Mouse (Mus musculus): ENCODE measurements around the gene Pfn4. TPM values are rescaled to one million over a fixed set of nuclear protein-coding genes. Genes with fewer than 3 reads are reported as not detected.

The Pfn4 gene
- polyA plus RNA-seq, 2 experiments = 2.4 to 4.8 TPM

GRCm38 (mm10) chr12:4816680-4817360 lies 48.0 kb downstream of the Pfn4 start:
- peak overlapping the region; percentile 87 for H3K4me2 ChIP-seq (replicated peaks; ENCODE audit: low read depth, low read length, severe bottlenecking)
- no peak for TF ChIP-seq POLR2A (IDR thresholded peaks at IDR 0.05; ENCODE audit: borderline replicate concordance, extremely low read depth, insufficient read depth, insufficient read length)
- H3K27me3 ChIP-seq (ENCODE audit: control insufficient read depth, insufficient read depth, low read length) = no peaks in the 10 kb centered on the region
- peak overlapping the region; percentile 91 for H3K4me3 ChIP-seq (replicated peaks; ENCODE audit: low read length)
- ATAC-seq (ENCODE audit: low FRiP score, low read depth) (peak; percentile 78), DNase-seq (ENCODE audit: low spot score) (peak; percentile 27)
- peak overlapping the region; percentile 70 for H3K9ac ChIP-seq (ENCODE audit: low read depth, low read length, severe bottlenecking)
- 9% methylated on average over 24 of the region's 24 CpGs for WGBS
- peak overlapping the region; percentile 88 for H3K27ac ChIP-seq (replicated peaks; ENCODE audit: low read depth, low read length)
- H3K36me3 ChIP-seq (ENCODE audit: control insufficient read depth, insufficient read depth, low read length) = peaks cover 17% of the 10 kb centered on the region
- H3K4me1 ChIP-seq (ENCODE audit: control insufficient read depth, insufficient read depth, low read length) = peaks cover 15% of the 10 kb centered on the region
- no peaks in the 10 kb centered on the region for H3K9me3 ChIP-seq (ENCODE audit: control insufficient read depth, low read length)

GRCm38 (mm10) chr12:4817361-4818101 lies 48.7 kb downstream of the Pfn4 start, which contains the start of gene Sf3b6:
Gene Sf3b6, plus strand, starts transcription at chr12:4817544.
- H3K27ac ChIP-seq (replicated peaks; ENCODE audit: low read depth, low read length) = peak within 1 kb of the TSS; percentile 88
- peak within 1 kb of the TSS; percentile 91 for H3K4me3 ChIP-seq (replicated peaks; ENCODE audit: low read length)
- H3K4me1 ChIP-seq (ENCODE audit: control insufficient read depth, insufficient read depth, low read length) = peaks cover 15% of the 10 kb centered on the region
- H3K4me2 ChIP-seq (replicated peaks; ENCODE audit: low read depth, low read length, severe bottlenecking) = peak within 1 kb of the TSS; percentile 87
- H3K36me3 ChIP-seq (ENCODE audit: control insufficient read depth, insufficient read depth, low read length) = peaks cover 24% of the 10 kb centered on the region
- DNase-seq (ENCODE audit: low spot score) (peak; percentile 98), ATAC-seq (ENCODE audit: low FRiP score, low read depth) (peak; percentile 99)
- TF ChIP-seq POLR2A (IDR thresholded peaks at IDR 0.05; ENCODE audit: borderline replicate concordance, extremely low read depth, insufficient read depth, insufficient read length) = peak; percentile 83; the same call in 1 of the 2 replicates
- H3K9ac ChIP-seq (ENCODE audit: low read depth, low read length, severe bottlenecking) = peak within 1 kb of the TSS; percentile 70
- H3K27me3 ChIP-seq (ENCODE audit: control insufficient read depth, insufficient read depth, low read length) = no peaks in the 10 kb centered on the region
- under 1% methylated on average over 45 of the region's 49 CpGs for WGBS
- H3K9me3 ChIP-seq (ENCODE audit: control insufficient read depth, low read length) = no peaks in the 10 kb centered on the region

- 82% methylated on average over 3 of the region's 3 CpGs for WGBS
- Histone ChIP-seq H3K4me1 (ENCODE audit: control insufficient read depth, insufficient read depth, low read length) (no peaks in the 10 kb centered on the region), H3K9me3 (ENCODE audit: control insufficient read depth, low read length) (no peaks in the 10 kb centered on the region), H3K36me3 (ENCODE audit: control insufficient read depth, insufficient read depth, low read length) (peaks cover 59% of the 10 kb centered on the region), H3K9ac (ENCODE audit: low read depth, low read length, severe bottlenecking) (no peak overlapping the region), H3K27me3 (ENCODE audit: control insufficient read depth, insufficient read depth, low read length) (no peaks in the 10 kb centered on the region), H3K4me2 (replicated peaks; ENCODE audit: low read depth, low read length, severe bottlenecking) (no peak overlapping the region), H3K4me3 (replicated peaks; ENCODE audit: low read length) (no peak overlapping the region), H3K27ac (replicated peaks; ENCODE audit: low read depth, low read length) (no peak overlapping the region)
- no peak for DNase-seq (ENCODE audit: low spot score)
- no peak for ATAC-seq (ENCODE audit: low FRiP score, low read depth)
- TF ChIP-seq POLR2A (IDR thresholded peaks at IDR 0.05; ENCODE audit: borderline replicate concordance, extremely low read depth, insufficient read depth, insufficient read length) = no peak
These were observed 58.4 kb downstream of the Pfn4 start for GRCm38 (mm10) chr12:4827256-4827655.

Other genes with a start within 250 kb of the Pfn4 start
- gene Itsn2, start 176.4 kb upstream of the Pfn4 start, polyA plus RNA-seq (2012; rRNA removed) = 31.1 and 33.2 TPM in 2 replicates
- 42.6 and 49.3 TPM in 2 replicates for gene Itsn2, start 176.4 kb upstream of the Pfn4 start, polyA plus RNA-seq (2014; fragmentation: Nextera tagmentation; extraction: Ambion mirVana)
- gene Gm3625, start 176.1 kb upstream of the Pfn4 start, polyA plus RNA-seq (2012; rRNA removed) = not detected in 2 replicates
- gene Gm3625, start 176.1 kb upstream of the Pfn4 start, polyA plus RNA-seq (2014; fragmentation: Nextera tagmentation; extraction: Ambion mirVana) = not detected in 2 replicates
- 1.8 and 1.9 TPM in 2 replicates for gene Fam228a, start 30.6 kb upstream of the Pfn4 start, polyA plus RNA-seq (2012; rRNA removed)
- gene Fam228a, start 30.6 kb upstream of the Pfn4 start, polyA plus RNA-seq (2014; fragmentation: Nextera tagmentation; extraction: Ambion mirVana) = 0.55 and 0.77 TPM in 2 replicates
- gene Fam228b, start 245 bp downstream of the Pfn4 start, polyA plus RNA-seq (2012; rRNA removed) = 8.7 and 8.8 TPM in 2 replicates
- 4.8 TPM in 2 replicates for gene Fam228b, start 245 bp downstream of the Pfn4 start, polyA plus RNA-seq (2014; fragmentation: Nextera tagmentation; extraction: Ambion mirVana)
- gene Sf3b6, start 48.5 kb downstream of the Pfn4 start, polyA plus RNA-seq (2012; rRNA removed) = 103 and 179 TPM in 2 replicates
- 307 and 310 TPM in 2 replicates for gene Sf3b6, start 48.5 kb downstream of the Pfn4 start, polyA plus RNA-seq (2014; fragmentation: Nextera tagmentation; extraction: Ambion mirVana)
- 21.0 and 21.7 TPM in 2 replicates for gene Fkbp1b, start 72.6 kb downstream of the Pfn4 start, polyA plus RNA-seq (2012; rRNA removed)
- gene Fkbp1b, start 72.6 kb downstream of the Pfn4 start, polyA plus RNA-seq (2014; fragmentation: Nextera tagmentation; extraction: Ambion mirVana) = 16.4 and 18.2 TPM in 2 replicates
- gene Wdcp, start 74.3 kb downstream of the Pfn4 start, polyA plus RNA-seq (2012; rRNA removed) = 18.2 and 20.1 TPM in 2 replicates
- gene Wdcp, start 74.3 kb downstream of the Pfn4 start, polyA plus RNA-seq (2014; fragmentation: Nextera tagmentation; extraction: Ambion mirVana) = 12.6 and 16.2 TPM in 2 replicates
- 2.3 and 3.1 TPM in 2 replicates for gene Mfsd2b, start 105.3 kb downstream of the Pfn4 start, polyA plus RNA-seq (2012; rRNA removed)
- 1.7 and 2.2 TPM in 2 replicates for gene Mfsd2b, start 105.3 kb downstream of the Pfn4 start, polyA plus RNA-seq (2014; fragmentation: Nextera tagmentation; extraction: Ambion mirVana)
- 4.6 and 5.8 TPM in 2 replicates for gene Ubxn2a, start 138.7 kb downstream of the Pfn4 start, polyA plus RNA-seq (2012; rRNA removed)
- gene Ubxn2a, start 138.7 kb downstream of the Pfn4 start, polyA plus RNA-seq (2014; fragmentation: Nextera tagmentation; extraction: Ambion mirVana) = 18.2 and 22.9 TPM in 2 replicates
- gene Atad2b, start 148.3 kb downstream of the Pfn4 start, polyA plus RNA-seq (2012; rRNA removed) = 23.1 and 25.0 TPM in 2 replicates
- gene Atad2b, start 148.3 kb downstream of the Pfn4 start, polyA plus RNA-seq (2014; fragmentation: Nextera tagmentation; extraction: Ambion mirVana) = 16.2 and 19.5 TPM in 2 replicates